Mouse (Mus musculus) hindbrain, embryonic 15.5 days (tissue): ENCODE data around the gene Snx33. TPM values are rescaled to one million over a fixed set of nuclear protein-coding genes. Genes with fewer than 3 reads are reported as not detected.

Experiments used
- ATAC-seq: fragments of 200-750 bp; cut with Nextera tagmentation; 2 replicates; pipeline ENCODE4 v1.8.0; 2017; ENCODE audit warnings: low read depth, moderate number of reproducible peaks, moderate TSS enrichment; ENCODE audit not compliant: low FRiP score
- H3K27ac ChIP-seq: fragments of 300-500 bp; sonication (generic); replicated peaks from 2 replicates; pipeline ENCODE4 v1.5.1; 2015; ENCODE audit warnings: mild to moderate bottlenecking, inconsistent platforms
- H3K27me3 ChIP-seq: fragments of 300-500 bp; sonication (generic); 2 replicates; pipeline ENCODE4 v1.6.1; 2015; ENCODE audit warnings: control low read depth, inconsistent platforms
- H3K36me3 ChIP-seq: fragments of 300-500 bp; sonication (generic); 2 replicates; pipeline ENCODE4 v1.6.1; 2015; ENCODE audit warnings: control low read depth, inconsistent platforms
- H3K4me1 ChIP-seq: fragments of 300-500 bp; sonication (generic); replicated peaks from 2 replicates; pipeline ENCODE4 v1.6.1; 2015; ENCODE audit warnings: control low read depth, inconsistent platforms
- H3K4me2 ChIP-seq: fragments of 300-500 bp; sonication (generic); 2 replicates; pipeline ENCODE4 v1.6.1; 2015; ENCODE audit warnings: moderate library complexity, mild to moderate bottlenecking, inconsistent platforms
- H3K4me3 ChIP-seq: fragments of 300-500 bp; sonication (generic); 2 replicates; pipeline ENCODE4 v1.5.1; 2015; ENCODE audit warnings: mild to moderate bottlenecking, inconsistent platforms
- H3K9ac ChIP-seq: fragments of 300-500 bp; sonication (generic); 2 replicates; pipeline ENCODE4 v1.6.1; 2015; ENCODE audit warnings: inconsistent platforms
- H3K9me3 ChIP-seq: fragments of 300-500 bp; sonication (generic); 2 replicates; pipeline ENCODE4 v1.6.1; 2016; ENCODE audit warnings: control low read depth, inconsistent platforms
- WGBS: fragments of 180-500 bp; shearing (Covaris S2); methylation state at CpG from one replicate; pipeline ENCODE4 v1.1.7; 2015; 5-methylcytosine and 5-hydroxymethylcytosine counted together
- polyA plus RNA-seq: library from polyadenylated mRNA; unstranded; fragments of >200 nt; fragmentation: Nextera tagmentation; extraction: Ambion mirVana; gene quantifications from 2 replicates; pipeline ENCODE4 v1.2.1, GENCODE M21; 2015

The Snx33 gene
- polyA plus RNA-seq, 1 experiment from 2014 or later = 3.1 TPM

DNA sequence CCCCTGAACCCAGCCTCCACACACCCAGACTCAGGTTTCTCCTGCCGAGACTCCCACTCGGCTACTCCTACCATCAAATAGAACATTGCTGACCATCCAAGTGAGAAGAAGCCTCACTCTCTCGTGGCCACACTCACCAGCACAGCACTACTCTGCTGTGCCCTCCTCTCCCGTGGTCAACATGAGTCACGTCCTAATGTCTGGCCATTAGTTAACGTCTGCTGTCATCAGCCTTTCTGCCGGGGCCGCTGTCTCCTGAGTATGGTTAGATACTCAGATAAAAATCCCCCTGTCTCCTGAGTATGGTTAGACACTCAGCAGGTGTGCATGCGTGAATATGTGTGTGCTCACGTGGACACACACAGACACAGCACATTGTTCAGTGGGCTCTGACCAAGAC lies 57.4 kb downstream of the Snx33 start:
- no peak for ATAC-seq
- H3K27ac ChIP-seq = no peak overlapping the region
- 72% methylated on average over 10 of the region's 10 CpGs for WGBS
- no peak overlapping the region for H3K9ac ChIP-seq
- peaks cover 13% of the 10 kb centered on the region for H3K4me1 ChIP-seq
- no peak overlapping the region for H3K4me2 ChIP-seq
- H3K9me3 ChIP-seq = no peaks in the 10 kb centered on the region
- H3K36me3 ChIP-seq = no peaks in the 10 kb centered on the region
- H3K4me3 ChIP-seq = no peak overlapping the region
- H3K27me3 ChIP-seq = peaks cover 1% of the 10 kb centered on the region; the same call in 1 of the 2 replicates

DNA sequence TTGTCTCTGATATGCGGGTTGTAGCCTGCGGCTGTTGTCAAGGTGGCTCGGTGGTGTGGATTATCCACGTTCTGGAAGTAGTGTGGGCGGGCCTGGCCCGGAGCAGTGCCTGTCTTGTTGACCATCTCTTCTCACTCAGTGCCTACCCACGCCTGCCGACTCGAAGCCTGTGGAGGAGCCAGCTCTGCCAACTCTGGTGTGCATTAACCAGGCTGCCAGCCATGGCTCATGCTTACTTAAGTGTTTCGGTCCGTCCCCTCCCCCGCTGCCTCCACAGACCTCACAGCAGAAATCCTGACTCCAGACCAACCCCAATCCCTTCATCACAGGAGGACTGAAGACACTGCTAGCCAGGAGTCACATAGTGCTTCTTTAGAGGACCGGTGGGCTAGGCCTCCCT lies 58.6 kb downstream of the Snx33 start:
- Histone ChIP-seq H3K4me3 (no peak overlapping the region), H3K9ac (no peak overlapping the region), H3K36me3 (no peaks in the 10 kb centered on the region), H3K4me2 (no peak overlapping the region), H3K4me1 (peaks cover 19% of the 10 kb centered on the region), H3K27me3 (peaks cover 10% of the 10 kb centered on the region; the same call in 1 of the 2 replicates), H3K27ac (no peak overlapping the region), H3K9me3 (no peaks in the 10 kb centered on the region)
- no peak for ATAC-seq
- 73% methylated on average over 13 of the region's 13 CpGs for WGBS

DNA sequence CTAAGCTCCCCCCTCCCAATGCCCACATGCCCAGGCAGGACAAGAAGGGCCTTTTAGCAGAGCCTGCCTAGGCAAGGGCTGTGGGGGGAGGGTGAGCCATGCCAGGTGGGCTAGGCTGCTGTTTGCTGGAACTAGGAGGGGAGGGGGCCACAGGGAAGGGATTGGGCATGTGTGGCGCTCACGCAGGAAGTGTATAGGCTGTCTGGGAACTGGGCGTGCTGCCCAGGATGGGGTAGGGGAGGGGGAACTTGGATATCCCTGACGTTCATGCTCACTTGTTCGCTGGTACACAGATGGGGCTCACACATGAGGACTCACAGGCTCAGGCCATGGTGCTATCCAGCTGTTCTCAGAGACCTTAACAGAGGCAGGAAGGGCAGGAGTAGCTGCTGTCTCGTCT lies 59.9 kb downstream of the Snx33 start:
- peaks cover 26% of the 10 kb centered on the region for H3K4me1 ChIP-seq
- peak overlapping the region; percentile 15 for H3K4me2 ChIP-seq
- no peak overlapping the region for H3K9ac ChIP-seq

More for the DNA sequence above, 59.9 kb downstream of the Snx33 start:
- 40% methylated on average over 6 of the region's 6 CpGs for WGBS
- H3K36me3 ChIP-seq = no peaks in the 10 kb centered on the region
- peak; percentile 86 for ATAC-seq
- peaks cover 21% of the 10 kb centered on the region for H3K27me3 ChIP-seq
- H3K4me3 ChIP-seq = no peak overlapping the region
- H3K9me3 ChIP-seq = no peaks in the 10 kb centered on the region
- peak overlapping the region; percentile 43 for H3K27ac ChIP-seq

Other genes with a start within 250 kb of the Snx33 start
- 71.8 and 93.4 TPM in 2 replicates for gene Lingo1, start 131.9 kb downstream of the Snx33 start, polyA plus RNA-seq
- gene Odf3l1, start 63.7 kb downstream of the Snx33 start, polyA plus RNA-seq = 0.12 TPM in 1 of 2 replicates, not detected in the other
- 8.1 and 8.6 TPM in 2 replicates for gene Cspg4, start 63.3 kb downstream of the Snx33 start, polyA plus RNA-seq
- gene Imp3, start 9.1 kb upstream of the Snx33 start, polyA plus RNA-seq = 70.5 and 70.7 TPM in 2 replicates
- gene Snupn, start 22.5 kb upstream of the Snx33 start, polyA plus RNA-seq = 27.6 and 27.8 TPM in 2 replicates
- 25.4 and 30.1 TPM in 2 replicates for gene Ptpn9, start 66.6 kb upstream of the Snx33 start, polyA plus RNA-seq
- 22.5 and 23.2 TPM in 2 replicates for gene Sin3a, start 143.7 kb upstream of the Snx33 start, polyA plus RNA-seq
- gene Man2c1, start 202.3 kb upstream of the Snx33 start, polyA plus RNA-seq = 94.9 and 108 TPM in 2 replicates
- gene Neil1, start 219.9 kb upstream of the Snx33 start, polyA plus RNA-seq = 9.1 and 9.9 TPM in 2 replicates
- gene Commd4, start 230.0 kb upstream of the Snx33 start, polyA plus RNA-seq = 170 and 192 TPM in 2 replicates